In the genomic region with DNA sequence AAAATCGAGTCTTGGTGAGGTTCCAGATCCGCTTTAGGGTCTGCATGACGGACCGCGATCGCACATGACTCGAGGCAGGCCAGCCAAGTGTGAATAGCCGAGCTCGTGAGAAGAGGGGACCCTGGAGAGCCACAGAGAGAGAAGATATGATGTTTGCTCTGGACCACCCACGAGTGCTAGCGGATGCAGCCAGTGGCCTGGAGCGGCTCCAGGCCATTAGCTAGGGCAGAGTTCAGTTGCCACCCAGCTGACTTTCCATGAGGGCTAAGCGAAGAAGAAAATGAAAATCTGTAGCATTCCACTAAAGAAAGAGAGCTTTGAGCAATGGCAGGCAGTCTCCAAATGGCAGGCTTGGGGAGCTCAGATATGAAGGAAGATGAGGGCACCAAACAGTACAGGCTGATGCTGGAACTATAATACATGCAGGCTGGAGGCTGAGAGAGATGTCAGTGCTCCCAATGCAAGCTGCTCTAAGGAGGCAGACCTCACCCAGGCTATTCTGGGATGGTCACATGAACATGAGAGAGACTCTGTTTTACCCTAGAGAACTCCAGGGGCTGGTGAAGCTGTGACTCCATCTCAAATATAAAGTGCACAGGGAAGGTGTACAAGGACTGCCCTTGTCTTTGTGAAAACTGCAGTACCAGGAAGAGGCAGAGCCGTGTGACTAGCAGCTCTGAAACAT, we compare ENCODE assay signal across 8 mouse cellular contexts. TPM values are rescaled to one million over a fixed set of nuclear protein-coding genes. Genes with fewer than 3 reads are reported as not detected.
DNase-seq lines count a peak whose midpoint lies in the region; ATAC-seq and TF ChIP-seq lines count a peak whose summit lies in the region.

No protein-coding gene starts in this region.

- peaks cover 45% of the 10 kb centered on the region for H3K4me1 ChIP-seq in embryonic facial prominence, embryonic 14.5 days (ENCODE audit: control insufficient read depth, insufficient read depth, low read length)
- H3K4me1 ChIP-seq in intestine, embryonic 14.5 days (replicated peaks; ENCODE audit: control insufficient read depth, insufficient read depth, low read length): peaks cover 56% of the 10 kb centered on the region

- DNase-seq in layer of hippocampus, adult 2 months (ENCODE audit: low spot score in 2 of 2): no peak
- DNase-seq in layer of hippocampus, adult 18-20 months (ENCODE audit: low spot score in 2 of 2): no peak
- peak; percentile 70 for DNase-seq in embryonic facial prominence, embryonic 14.5 days (ENCODE audit: low spot score)
- DNase-seq in intestine, embryonic 14.5 days (ENCODE audit: low spot score): no peak
- DNase-seq in thymus, postnatal 4 days: no peak
- DNase-seq in thymus, postnatal 0 days (ENCODE audit: low spot score): no peak
- DNase-seq in layer of hippocampus, adult 9-11 months: no peak

- no peaks in the 10 kb centered on the region for H3K9me3 ChIP-seq in embryonic facial prominence, embryonic 14.5 days (ENCODE audit: control insufficient read depth, low read length)
- no peaks in the 10 kb centered on the region for H3K9me3 ChIP-seq in intestine, embryonic 14.5 days (ENCODE audit: control insufficient read depth, low read length)

- 49% methylated on average over 14 of the region's 14 CpGs for WGBS in embryonic facial prominence, embryonic 14.5 days
- WGBS in intestine, embryonic 14.5 days: 38% methylated on average over 14 of the region's 14 CpGs
- 91% methylated on average over 13 of the region's 14 CpGs for WGBS in macrophage (ENCODE audit: missing documents)

- no peaks in the 10 kb centered on the region for H3K36me3 ChIP-seq in embryonic facial prominence, embryonic 14.5 days (ENCODE audit: control insufficient read depth, insufficient read depth, low read length)
- H3K36me3 ChIP-seq in intestine, embryonic 14.5 days (ENCODE audit: control insufficient read depth, insufficient read depth, low read length): peaks cover 4% of the 10 kb centered on the region; the same call in 1 of the 2 replicates
- no peaks in the 10 kb centered on the region for H3K36me3 ChIP-seq in macrophage (ENCODE audit: inconsistent target)

- H3K4me2 ChIP-seq in embryonic facial prominence, embryonic 14.5 days (ENCODE audit: low read depth, low read length): no peak overlapping the region
- H3K4me2 ChIP-seq in intestine, embryonic 14.5 days (ENCODE audit: low read length): no peak overlapping the region

- TF ChIP-seq CTCF in layer of hippocampus, adult 2 months (conservative IDR thresholded peaks at IDR 0.05): no peak

- peaks cover 72% of the 10 kb centered on the region for H3K79me2 ChIP-seq in macrophage (ENCODE audit: inconsistent target)

- H3K9ac ChIP-seq in embryonic facial prominence, embryonic 14.5 days (ENCODE audit: low read depth, low read length): no peak overlapping the region
- H3K9ac ChIP-seq in intestine, embryonic 14.5 days (ENCODE audit: low read length): no peak overlapping the region

- H3K4me3 ChIP-seq in layer of hippocampus, adult 2 months: no peak overlapping the region
- no peak overlapping the region for H3K4me3 ChIP-seq in embryonic facial prominence, embryonic 14.5 days (ENCODE audit: low read depth, low read length)
- no peak overlapping the region for H3K4me3 ChIP-seq in intestine, embryonic 14.5 days (ENCODE audit: low read depth, low read length)
- no peak overlapping the region for H3K4me3 ChIP-seq in macrophage (ENCODE audit: inconsistent target)

- ATAC-seq in embryonic facial prominence, embryonic 14.5 days (ENCODE audit: low read depth): no peak
- no peak for ATAC-seq in intestine, embryonic 14.5 days (replicated peaks; ENCODE audit: low FRiP score, low TSS enrichment, low read depth)

- peak overlapping the region; percentile 68 for H3K27ac ChIP-seq in layer of hippocampus, adult 2 months
- peak overlapping the region; percentile 35; the same call in 1 of the 2 replicates for H3K27ac ChIP-seq in embryonic facial prominence, embryonic 14.5 days (replicated peaks; ENCODE audit: low read depth, low read length)
- peak overlapping the region; percentile 0; the same call in 1 of the 2 replicates for H3K27ac ChIP-seq in intestine, embryonic 14.5 days (ENCODE audit: low read depth)
- peak overlapping the region; percentile 91 for H3K27ac ChIP-seq in macrophage

- H3K27me3 ChIP-seq in embryonic facial prominence, embryonic 14.5 days (replicated peaks; ENCODE audit: control insufficient read depth, insufficient read depth, low read length): no peaks in the 10 kb centered on the region
- no peaks in the 10 kb centered on the region for H3K27me3 ChIP-seq in intestine, embryonic 14.5 days (replicated peaks; ENCODE audit: control insufficient read depth, insufficient read depth, low read length)

RNA-seq across cellular contexts. Expression of gene Tpcn1, which starts 17.3 kb away (rescaled TPM):
- 10 to 100 TPM; 34.8 to 40.8 TPM for total RNA-seq in layer of hippocampus, adult 2 months (2021)
- total RNA-seq in layer of hippocampus, adult 18-20 months (2021): 10 to 100 TPM; 33.9 to 37.0 TPM
- polyA plus RNA-seq in embryonic facial prominence, embryonic 14.5 days (2014; fragmentation: Nextera tagmentation; extraction: Ambion mirVana): 24.8 and 26.7 TPM in 2 replicates
- polyA plus RNA-seq in intestine, embryonic 14.5 days (2014; fragmentation: Nextera tagmentation; extraction: Ambion mirVana): 22.7 and 23.6 TPM in 2 replicates
- total RNA-seq in macrophage (2018; cell fraction: chromatin; rRNA removed): 100 to 1,000 TPM in 9 of 26 experiments, 10 to 100 TPM in 15, 1 to 10 TPM in 2; 7.1 to 211 (median 71.2) TPM
- 100 to 1,000 TPM in 8 of 26 experiments, 10 to 100 TPM in 18; 40.1 to 134 (median 75.9) TPM for total RNA-seq in macrophage (2018; cell fraction: cytosol; rRNA removed)
- 100 to 1,000 TPM in 4 of 26 experiments, 10 to 100 TPM in 22; 13.7 to 170 (median 59.2) TPM for total RNA-seq in macrophage (2018; cell fraction: nucleus; rRNA removed)
- 36.3 to 96.0 TPM (median 65.2 TPM) in 3 replicates for polyA plus RNA-seq in macrophage (2018)
- polyA plus RNA-seq in thymus, postnatal 0 days (2015; fragmentation: Nextera tagmentation; extraction: Ambion mirVana): 33.3 and 48.6 TPM in 2 replicates

RNA-seq across cellular contexts. Expression of gene Iqcd, which starts 17.6 kb away (rescaled TPM):
- 1 to 10 TPM in 1 of 2 experiments, under 1 TPM in 1; 1.00 to 1.2 TPM for total RNA-seq in layer of hippocampus, adult 2 months (2021)
- total RNA-seq in layer of hippocampus, adult 18-20 months (2021): 1 to 10 TPM in 1 of 2 experiments, under 1 TPM in 1; 0.99 to 1.0 TPM
- 0.60 and 1.7 TPM in 2 replicates for polyA plus RNA-seq in embryonic facial prominence, embryonic 14.5 days (2014; fragmentation: Nextera tagmentation; extraction: Ambion mirVana)
- 0.24 and 0.48 TPM in 2 replicates for polyA plus RNA-seq in intestine, embryonic 14.5 days (2014; fragmentation: Nextera tagmentation; extraction: Ambion mirVana)
- total RNA-seq in macrophage (2018; cell fraction: chromatin; rRNA removed): 1 to 10 TPM in 4 of 26 experiments, under 1 TPM in 13, not detected in 9; 0.29 to 1.5 (median 0.84) TPM
- under 1 TPM; 0.19 to 0.81 (median 0.41) TPM for total RNA-seq in macrophage (2018; cell fraction: cytosol; rRNA removed)
- total RNA-seq in macrophage (2018; cell fraction: nucleus; rRNA removed): 1 to 10 TPM in 1 of 26 experiments, under 1 TPM in 14, not detected in 11; 0.33 to 1.1 (median 0.64) TPM
- polyA plus RNA-seq in macrophage (2018): 0.37 to 0.52 TPM in 2 of 3 replicates, not detected in the other
- polyA plus RNA-seq in thymus, postnatal 0 days (2015; fragmentation: Nextera tagmentation; extraction: Ambion mirVana): 1.5 and 1.7 TPM in 2 replicates

RNA-seq across cellular contexts. Expression of gene Rita1, which starts 41.2 kb away (rescaled TPM):
- total RNA-seq in layer of hippocampus, adult 2 months (2021): 10 to 100 TPM; 23.7 to 28.0 TPM
- 10 to 100 TPM; 27.5 to 29.5 TPM for total RNA-seq in layer of hippocampus, adult 18-20 months (2021)
- 9.9 and 11.4 TPM in 2 replicates for polyA plus RNA-seq in embryonic facial prominence, embryonic 14.5 days (2014; fragmentation: Nextera tagmentation; extraction: Ambion mirVana)
- polyA plus RNA-seq in intestine, embryonic 14.5 days (2014; fragmentation: Nextera tagmentation; extraction: Ambion mirVana): 8.1 and 9.4 TPM in 2 replicates
- 1 to 10 TPM in 25 of 26 experiments, under 1 TPM in 1; 0.88 to 7.9 (median 2.9) TPM for total RNA-seq in macrophage (2018; cell fraction: chromatin; rRNA removed)
- 1 to 10 TPM in 25 of 26 experiments, under 1 TPM in 1; 0.72 to 5.7 (median 4.2) TPM for total RNA-seq in macrophage (2018; cell fraction: cytosol; rRNA removed)
- total RNA-seq in macrophage (2018; cell fraction: nucleus; rRNA removed): 10 to 100 TPM in 1 of 26 experiments, 1 to 10 TPM in 25; 1.4 to 10.7 (median 3.8) TPM
- 4.5 to 4.9 TPM (median 4.8 TPM) in 3 replicates for polyA plus RNA-seq in macrophage (2018)
- polyA plus RNA-seq in thymus, postnatal 0 days (2015; fragmentation: Nextera tagmentation; extraction: Ambion mirVana): 10.7 TPM in 2 replicates

RNA-seq across cellular contexts. Expression of gene Ddx54, which starts 41.3 kb away (rescaled TPM):
- 10 to 100 TPM; 36.8 to 37.2 TPM for total RNA-seq in layer of hippocampus, adult 2 months (2021)
- total RNA-seq in layer of hippocampus, adult 18-20 months (2021): 10 to 100 TPM; 39.3 to 40.5 TPM
- 28.2 and 36.4 TPM in 2 replicates for polyA plus RNA-seq in embryonic facial prominence, embryonic 14.5 days (2014; fragmentation: Nextera tagmentation; extraction: Ambion mirVana)
- polyA plus RNA-seq in intestine, embryonic 14.5 days (2014; fragmentation: Nextera tagmentation; extraction: Ambion mirVana): 39.3 and 41.0 TPM in 2 replicates
- 10 to 100 TPM; 31.5 to 89.7 (median 50.6) TPM for total RNA-seq in macrophage (2018; cell fraction: chromatin; rRNA removed)
- total RNA-seq in macrophage (2018; cell fraction: cytosol; rRNA removed): 10 to 100 TPM; 23.7 to 34.9 (median 30.4) TPM
- total RNA-seq in macrophage (2018; cell fraction: nucleus; rRNA removed): 10 to 100 TPM; 26.2 to 49.3 (median 33.7) TPM
- 21.7 to 39.1 TPM (median 25.0 TPM) in 3 replicates for polyA plus RNA-seq in macrophage (2018)
- 106 and 108 TPM in 2 replicates for polyA plus RNA-seq in thymus, postnatal 0 days (2015; fragmentation: Nextera tagmentation; extraction: Ambion mirVana)

Comparison
In these comparisons a context has a peak if more than half of its experiments do, and no peak if none do; other contexts are left out.
1. H3K27ac ChIP-seq: peak in every context shown above with its lines; median percentile 91 in macrophage; 68 in layer of hippocampus, adult 2 months; 35 in embryonic facial prominence, embryonic 14.5 days; 0 in intestine, embryonic 14.5 days.